Mouse (Mus musculus) lung, adult 2 months (tissue): Measurements from ENCODE around the gene Pdcl. TPM values are rescaled to one million over a fixed set of nuclear protein-coding genes. Genes with fewer than 3 reads are reported as not detected.
A peak's percentile ranks its signal among the peaks of the same experiment; 100 is the strongest.

ENCODE experiments used
- DNase-seq: peaks from one replicate; pipeline ENCODE4 v3.0.0; 2022
- H3K4me1 ChIP-seq: fragments of 200-500 bp; 2 replicates; pipeline ENCODE4 v1.6.1; 2011; ENCODE audit warnings: low read length; ENCODE audit not compliant: control insufficient read depth, insufficient read depth
- H3K4me3 ChIP-seq: fragments of 200-500 bp; replicated peaks from 2 replicates; pipeline ENCODE3; 2011; ENCODE audit warnings: low read depth, mild to moderate bottlenecking, control low read depth, low read length; ENCODE audit errors: extremely low read depth
- CTCF ChIP-seq: fragments of 200-500 bp; IDR thresholded peaks from 2 replicates; pipeline ENCODE4 v1.5.1; 2011; ENCODE audit warnings: mild to moderate bottlenecking, low read length, control low read depth; ENCODE audit not compliant: insufficient read depth
- POLR2A ChIP-seq: fragments of 200-500 bp; IDR thresholded peaks from 2 replicates; pipeline ENCODE4 v1.6.1; 2011; ENCODE audit warnings: low read depth, mild to moderate bottlenecking, control low read depth, low read length, borderline replicate concordance; ENCODE audit errors: extremely low read depth
- WGBS: fragments of 180-500 bp; shearing (Covaris S2); methylation state at CpG from one replicate; pipeline ENCODE4 v1.1.7; 2018; 5-methylcytosine and 5-hydroxymethylcytosine counted together
- polyA plus RNA-seq: library from polyadenylated mRNA; depleted of rRNA; stranded (reverse); fragments of >200 nt; gene quantifications from 2 replicates; pipeline ENCODE4 v1.2.3, GENCODE M21; 2012; rRNA removed

Gene Pdcl
- polyA plus RNA-seq, 1 experiment: 14.6 TPM

- peak; percentile 37 for DNase-seq
- H3K4me1 ChIP-seq: no peaks in the 10 kb centered on the region
- TF ChIP-seq POLR2A (no peak), CTCF (peak; percentile 69)
- 48% methylated on average over 10 of the region's 10 CpGs for WGBS
- H3K4me3 ChIP-seq: no peak overlapping the region
These were observed 20.5 kb downstream of the Pdcl start for GRCm38 (mm10) chr2:37338497-37339187.

GRCm38 (mm10) chr2:37333321-37333720, 25.8 kb downstream of the Pdcl start:
- whole genome bisulfite sequencing: 66% methylated on average over 2 of the region's 2 CpGs
- no peak for TF ChIP-seq CTCF
- TF ChIP-seq POLR2A: no peak
- Histone ChIP-seq H3K4me1 (no peaks in the 10 kb centered on the region), H3K4me3 (no peak overlapping the region)
- no peak for DNase-seq

- DNase-seq: no peak
- TF ChIP-seq POLR2A (no peak), CTCF (no peak)
- Histone ChIP-seq H3K4me1 (no peaks in the 10 kb centered on the region), H3K4me3 (no peak within 1 kb of the TSS)
- 88% methylated on average over 1 of the region's 1 CpGs for WGBS
These were observed 32.9 kb downstream of the Pdcl start, which contains the start of gene Olfr368 for GRCm38 (mm10) chr2:37326215-37326614. TSS of gene Olfr368 (plus strand) at chr2:37326515.

Other genes with a start within 250 kb of the Pdcl start
- gene Olfr362, start 241.4 kb downstream of the Pdcl start, polyA plus RNA-seq: not detected in 2 replicates
- gene Olfr364-ps1, start 220.0 kb downstream of the Pdcl start, polyA plus RNA-seq: not detected in 2 replicates
- not detected in 2 replicates for gene Olfr365, start 171.1 kb downstream of the Pdcl start, polyA plus RNA-seq
- gene Olfr366, start 147.8 kb downstream of the Pdcl start, polyA plus RNA-seq: not detected in 2 replicates
- gene Olfr368, start 32.8 kb downstream of the Pdcl start, polyA plus RNA-seq: not detected in 2 replicates
- 5.7 and 8.6 TPM in 2 replicates for gene Rc3h2, start 63.6 kb upstream of the Pdcl start, polyA plus RNA-seq
- gene Zbtb26, start 83.8 kb upstream of the Pdcl start, polyA plus RNA-seq: 1.8 and 2.8 TPM in 2 replicates
- gene Zbtb6, start 83.8 kb upstream of the Pdcl start, polyA plus RNA-seq: 1.7 and 2.4 TPM in 2 replicates
- 8.6 and 13.9 TPM in 2 replicates for gene Rabgap1, start 83.9 kb upstream of the Pdcl start, polyA plus RNA-seq
- 0.33 and 0.73 TPM in 2 replicates for gene Gpr21, start 157.0 kb upstream of the Pdcl start, polyA plus RNA-seq